Mouse (Mus musculus) liver, embryonic 14.5 days (tissue): Measurements from ENCODE around the gene Lpp. TPM values are rescaled to one million over a fixed set of nuclear protein-coding genes. Genes with fewer than 3 reads are reported as not detected.

Source experiments
- ATAC-seq: fragments of 200-750 bp; cut with Nextera tagmentation; 2 replicates; pipeline ENCODE4 v1.8.0; 2017; ENCODE audit warnings: moderate number of reproducible peaks, mild to moderate bottlenecking, moderate library complexity; ENCODE audit not compliant: insufficient read depth
- DNase-seq, 3 experiments: peaks; one replicate each; pipeline ENCODE4 v3.0.0-alpha.2; 2012 to 2013; ENCODE audit warnings: low read depth in 3 of 3, low spot score in 3 of 3
- H3K27ac ChIP-seq: fragments of 300-500 bp; sonication (generic); 2 replicates; pipeline ENCODE4 v1.5.1; 2014; ENCODE audit warnings: moderate library complexity, mild to moderate bottlenecking, control low read depth, inconsistent platforms
- H3K27me3 ChIP-seq: fragments of 300-500 bp; sonication (generic); 2 replicates; pipeline ENCODE4 v1.6.1; 2014; ENCODE audit warnings: mild to moderate bottlenecking, low read length, moderate library complexity; ENCODE audit not compliant: control insufficient read depth, insufficient read depth
- H3K36me3 ChIP-seq: fragments of 300-500 bp; sonication (generic); replicated peaks from 2 replicates; pipeline ENCODE4 v1.6.1; 2014; ENCODE audit warnings: low read depth; ENCODE audit not compliant: control insufficient read depth, insufficient read depth
- H3K4me1 ChIP-seq, 2 experiments: fragments of 200-500 bp in 1 of 2; fragments of 300-500 bp in 1 of 2; sonication (generic) in 1 of 2; replicated peaks; 2 replicates each; pipeline ENCODE4 v1.6.1; 2012 to 2014; ENCODE audit warnings: antibody characterized with exemption in 1 of 2, inconsistent platforms in 1 of 2, low read length in 1 of 2; ENCODE audit not compliant: control insufficient read depth in 2 of 2, insufficient read depth in 2 of 2
- H3K4me2 ChIP-seq: fragments of 300-500 bp; sonication (generic); 2 replicates; pipeline ENCODE4 v1.6.1; 2014; ENCODE audit warnings: low read depth, mild to moderate bottlenecking, control low read depth, moderate library complexity
- H3K4me3 ChIP-seq, 2 experiments: fragments of 200-500 bp in 1 of 2; fragments of 300-500 bp in 1 of 2; sonication (generic) in 1 of 2; 2 replicates each; pipeline ENCODE4 v1.5.1; 2012 to 2014; ENCODE audit warnings: low read depth in 2 of 2, low read length in 2 of 2, mild to moderate bottlenecking in 2 of 2, control low read depth in 1 of 2, inconsistent platforms in 1 of 2, moderate library complexity in 1 of 2; ENCODE audit not compliant: insufficient read depth in 1 of 2
- H3K9ac ChIP-seq: fragments of 300-500 bp; sonication (generic); replicated peaks from 2 replicates; pipeline ENCODE4 v1.6.1; 2014; ENCODE audit warnings: mild to moderate bottlenecking, control low read depth, moderate library complexity
- H3K9me3 ChIP-seq: fragments of 300-500 bp; sonication (generic); 2 replicates; pipeline ENCODE4 v1.6.1; 2016; ENCODE audit warnings: low read length, mixed read lengths; ENCODE audit not compliant: control insufficient read depth
- CTCF ChIP-seq: IDR thresholded peaks from 2 replicates; pipeline ENCODE4 v1.5.1; 2016; ENCODE audit warnings: antibody characterized with exemption, low read depth, control low read depth
- EP300 ChIP-seq: IDR thresholded peaks from 2 replicates; pipeline ENCODE4 v1.6.1; 2016; ENCODE audit warnings: antibody characterized with exemption, low read depth
- WGBS: fragments of 180-500 bp; shearing (Covaris S2); extraction: QIAGEN DNeasy Blood & Tissue Kit; methylation state at CpG from one replicate; pipeline ENCODE4 v1.1.7; 2014; ENCODE audit not compliant: insufficient replicate concordance; 5-methylcytosine and 5-hydroxymethylcytosine counted together
- polyA plus RNA-seq, 2 experiments: library from polyadenylated mRNA; depleted of rRNA in 1 of 2; stranded (reverse) in 1 of 2; unstranded in 1 of 2; fragments of >200 nt; fragmentation: Nextera tagmentation in 1 of 2; extraction: Ambion mirVana in 1 of 2; gene quantifications; 2 replicates each; pipeline versions ENCODE4 v1.2.1 to v1.2.3; 2012 to 2014

Gene Lpp
- polyA plus RNA-seq, 2 experiments, result 1.4 to 4.3 TPM

GRCm38 (mm10) chr16:24469313-24469712, 76.0 kb downstream of the Lpp start:
- TF ChIP-seq CTCF, result no peak
- no peak for TF ChIP-seq EP300
- H3K36me3 ChIP-seq, result no peaks in the 10 kb centered on the region
- H3K27ac ChIP-seq, result no peak overlapping the region
- no peak overlapping the region for H3K9ac ChIP-seq
- H3K27me3 ChIP-seq, result no peaks in the 10 kb centered on the region
- H3K9me3 ChIP-seq, result no peaks in the 10 kb centered on the region
- 44% methylated on average over 3 of the region's 3 CpGs for WGBS
- H3K4me1 ChIP-seq, result peaks cover 0 to 8% of the 10 kb centered on the region in 2 experiments; a peak in 1 of 4 replicates
- no peak for DNase-seq
- H3K4me2 ChIP-seq, result no peak overlapping the region
- no peak for ATAC-seq
- H3K4me3 ChIP-seq, result no peak overlapping the region

- H3K9me3 ChIP-seq, result no peaks in the 10 kb centered on the region
- no peaks in the 10 kb centered on the region for H3K27me3 ChIP-seq
- H3K4me1 ChIP-seq, result peaks cover 0 to 5% of the 10 kb centered on the region in 2 experiments; a peak in 1 of 4 replicates
- 68% methylated on average over 1 of the region's 1 CpGs for WGBS
- ATAC-seq (no peak), DNase-seq (no peak)
- H3K4me3 ChIP-seq, result no peak overlapping the region
- no peak overlapping the region for H3K4me2 ChIP-seq
- H3K27ac ChIP-seq, result no peak overlapping the region
- H3K9ac ChIP-seq, result no peak overlapping the region
- H3K36me3 ChIP-seq, result no peaks in the 10 kb centered on the region
- TF ChIP-seq CTCF, result no peak
- no peak for TF ChIP-seq EP300
Observed at GRCm38 (mm10) chr16:24470601-24471000, 77.3 kb downstream of the Lpp start.

- no peak for TF ChIP-seq EP300
- no peak for TF ChIP-seq CTCF
- 54% methylated on average over 4 of the region's 4 CpGs for WGBS
- H3K4me2 ChIP-seq, result no peak overlapping the region
- H3K9me3 ChIP-seq, result no peaks in the 10 kb centered on the region
- H3K4me3 ChIP-seq, result no peak overlapping the region
- DNase-seq (no peak), ATAC-seq (no peak)
- H3K4me1 ChIP-seq, result peaks cover 0 to 4% of the 10 kb centered on the region in 2 experiments; a peak in 1 of 4 replicates
- H3K27ac ChIP-seq, result no peak overlapping the region
- H3K27me3 ChIP-seq, result no peaks in the 10 kb centered on the region
- H3K36me3 ChIP-seq, result no peaks in the 10 kb centered on the region
- no peak overlapping the region for H3K9ac ChIP-seq
Observed at GRCm38 (mm10) chr16:24471029-24471428, 77.7 kb downstream of the Lpp start.

GRCm38 (mm10) chr16:24471801-24472200, 78.5 kb downstream of the Lpp start:
- 41% methylated on average over 1 of the region's 1 CpGs for WGBS
- Histone ChIP-seq H3K36me3 (no peaks in the 10 kb centered on the region), H3K27me3 (no peaks in the 10 kb centered on the region), H3K27ac (no peak overlapping the region), H3K4me2 (no peak overlapping the region), H3K4me3 (no peak overlapping the region), H3K9ac (no peak overlapping the region), H3K9me3 (no peaks in the 10 kb centered on the region), H3K4me1 (peaks cover 0 to 6% of the 10 kb centered on the region in 2 experiments; a peak in 1 of 4 replicates)
- TF ChIP-seq EP300 (no peak), CTCF (no peak)
- DNase-seq (no peak), ATAC-seq (no peak)

- no peaks in the 10 kb centered on the region for H3K36me3 ChIP-seq
- H3K27me3 ChIP-seq, result no peaks in the 10 kb centered on the region
- ATAC-seq, result no peak
- H3K9me3 ChIP-seq, result no peaks in the 10 kb centered on the region
- H3K4me1 ChIP-seq, result peaks cover 0 to 8% of the 10 kb centered on the region in 2 experiments; a peak in 2 of 4 replicates
- 53% methylated on average over 3 of the region's 3 CpGs for WGBS
- H3K4me3 ChIP-seq, result no peak overlapping the region
- H3K4me2 ChIP-seq, result no peak overlapping the region
- H3K9ac ChIP-seq, result no peak overlapping the region
- DNase-seq, result no peak
- H3K27ac ChIP-seq, result no peak overlapping the region
- no peak for TF ChIP-seq CTCF
- no peak for TF ChIP-seq EP300
Observed at GRCm38 (mm10) chr16:24473966-24474365, 80.7 kb downstream of the Lpp start.
